Mouse (Mus musculus) megakaryocyte, embryonic 14.5 days (primary cell): ENCODE results near the gene Ptdss2.

ENCODE experiments used
- FLI1 ChIP-seq: IDR thresholded peaks from 2 replicates; pipeline ENCODE4 v1.6.1; 2012; ENCODE audit warnings: low read length, inconsistent platforms, mixed read lengths
- GATA1 ChIP-seq: IDR thresholded peaks from 3 replicates; pipeline ENCODE4 v1.6.1; 2012; ENCODE audit warnings: mixed read lengths, low read length, inconsistent platforms, borderline replicate concordance

GRCm38 (mm10) chr7:141168518-141168953 lies 46.4 kb downstream of the Ptdss2 start:
- TF ChIP-seq FLI1 (no peak), GATA1 (no peak)
